Mouse (Mus musculus) ovary, postnatal 36 days (tissue): ENCODE data around the gene Gm2001.
A peak's percentile ranks its signal among the peaks of the same experiment; 100 is the strongest.
"Not testable (repeated sequence)": the region's sequence is repeated elsewhere in the genome, so short reads cannot be mapped to it uniquely, and the experiment has no call there.

ENCODE experiments used
- DNase-seq: peaks from one replicate; pipeline ENCODE4 v3.0.0; 2022; ENCODE audit warnings: low spot score, mixed read lengths

Gene Gm2001

GRCm38 (mm10) chr12:87842239-87842638, at the start of gene Gm2001:
Gm2001 (minus strand) TSS chr12:87842339.
- DNase-seq = not testable (repeated sequence)

DNA sequence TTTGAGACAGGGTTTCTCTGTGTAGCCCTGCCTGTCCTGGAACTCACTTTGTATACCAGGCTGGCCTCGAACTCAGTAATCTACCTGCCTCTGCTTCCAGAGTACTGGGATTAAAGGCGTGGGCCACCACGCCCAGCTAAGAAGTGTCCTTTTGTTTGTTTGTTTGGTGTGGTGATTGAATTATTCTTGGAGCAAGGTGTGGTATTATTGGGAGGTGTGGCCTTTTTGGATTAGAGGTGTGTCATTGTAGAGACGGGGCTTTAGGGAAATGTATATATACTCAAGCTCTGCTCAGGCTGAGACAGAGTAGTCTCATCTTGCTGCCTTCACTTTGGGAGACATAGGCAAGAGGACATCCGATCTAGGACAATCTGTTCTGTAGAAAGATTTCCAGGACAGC, 31.6 kb upstream of the Gm2001 start, which contains the start of gene Gm2016:
Gene Gm2016 (plus strand): TSS at position 301 of the 400 bp plus-strand sequence.
- not testable (repeated sequence) for DNase-seq

GRCm38 (mm10) chr12:87864048-87864447, 21.9 kb upstream of the Gm2001 start:
- not testable (repeated sequence) for DNase-seq

DNA sequence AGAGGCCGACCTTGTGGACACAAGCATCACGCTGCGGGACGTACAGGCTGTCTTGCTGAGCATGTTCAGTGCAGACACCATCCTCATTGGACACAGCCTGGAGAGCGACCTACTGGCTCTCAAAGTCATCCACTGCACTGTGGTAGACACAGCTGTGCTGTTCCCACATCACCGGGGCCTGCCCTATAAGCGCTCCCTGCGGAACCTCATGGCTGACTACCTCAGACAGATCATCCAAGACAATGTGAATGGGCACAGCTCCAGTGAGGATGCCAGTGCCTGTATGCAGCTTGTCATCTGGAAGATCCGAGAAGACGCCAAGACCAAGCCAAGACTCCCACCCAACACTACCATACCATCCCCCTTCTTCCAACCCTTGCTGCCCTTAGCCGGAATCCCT, 21.5 kb upstream of the Gm2001 start:
- DNase-seq = not testable (repeated sequence)

DNA sequence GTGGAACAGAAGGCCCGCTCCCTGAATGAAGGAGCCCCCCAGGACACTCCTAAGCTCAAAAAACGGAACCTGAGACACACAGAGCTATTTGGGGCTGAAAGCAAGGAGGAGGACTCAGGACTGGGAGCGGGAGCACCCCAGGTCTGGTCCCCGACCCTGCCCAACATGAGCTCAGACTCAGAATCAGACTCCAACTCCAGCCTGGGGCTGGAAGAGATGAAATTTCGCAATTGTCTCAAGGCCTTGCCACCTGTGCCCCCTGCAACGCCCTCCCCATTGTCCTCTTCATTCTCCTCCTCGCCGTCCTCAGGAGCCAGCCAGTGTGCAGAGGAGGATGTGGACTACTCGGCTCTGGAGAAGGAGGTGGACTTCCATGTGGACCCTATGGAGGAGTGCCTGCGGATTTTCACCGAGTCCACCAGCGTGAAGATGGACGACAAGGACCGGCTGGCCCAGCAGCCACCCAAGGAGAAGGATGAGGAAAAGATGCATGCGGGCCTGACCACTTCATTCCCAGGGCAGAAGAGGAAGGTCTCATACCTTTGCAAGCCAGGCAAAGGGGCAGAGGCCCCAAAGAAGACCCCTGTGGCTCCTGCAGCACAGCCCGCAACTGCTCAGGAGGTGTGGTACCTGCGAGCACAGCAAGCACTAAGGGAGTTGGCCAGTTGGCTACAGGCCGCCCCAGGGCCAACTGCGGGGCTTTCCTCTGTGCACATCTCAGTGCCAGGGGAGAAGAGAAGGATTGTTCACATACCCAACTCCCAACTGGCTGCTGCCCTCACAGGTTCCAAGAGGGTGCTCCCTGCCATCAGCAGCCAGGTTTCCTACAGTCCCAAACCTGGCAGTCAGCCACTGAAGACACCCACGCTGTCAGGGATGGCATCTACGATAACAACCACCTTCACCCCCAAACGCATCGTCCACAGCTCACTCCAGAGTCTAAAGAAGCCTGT, 19.9 kb upstream of the Gm2001 start:
- DNase-seq = peak; percentile 5

DNA sequence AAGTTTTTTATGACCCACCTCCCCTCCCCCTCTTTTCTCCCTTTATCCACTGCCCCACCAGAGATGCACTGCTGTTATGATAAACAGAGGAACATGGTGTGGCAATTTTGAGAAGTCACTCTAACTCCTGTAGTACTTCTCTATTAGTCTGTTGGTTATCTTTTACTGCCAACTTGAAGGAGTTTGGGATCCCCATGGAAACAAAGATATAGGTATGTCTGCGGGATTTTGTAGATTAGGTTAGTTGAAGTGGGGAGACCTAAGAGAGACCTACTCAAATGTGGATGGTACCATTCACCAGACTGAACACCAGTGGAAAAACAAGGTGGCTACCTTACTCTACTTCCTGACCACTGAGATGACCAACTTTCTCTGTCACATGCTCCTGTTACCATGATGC, 13.9 kb upstream of the Gm2001 start:
- not testable (repeated sequence) for DNase-seq

GRCm38 (mm10) chr12:87850657-87851056, 8.5 kb upstream of the Gm2001 start:
- not testable (repeated sequence) for DNase-seq

- not testable (repeated sequence) for DNase-seq
Measured at GRCm38 (mm10) chr12:87816277-87816676, 25.9 kb downstream of the Gm2001 start, which contains the start of gene BB287469. BB287469 (plus strand) TSS chr12:87816577.

- not testable (repeated sequence) for DNase-seq
Measured at GRCm38 (mm10) chr12:87797971-87798370, 44.2 kb downstream of the Gm2001 start.

DNA sequence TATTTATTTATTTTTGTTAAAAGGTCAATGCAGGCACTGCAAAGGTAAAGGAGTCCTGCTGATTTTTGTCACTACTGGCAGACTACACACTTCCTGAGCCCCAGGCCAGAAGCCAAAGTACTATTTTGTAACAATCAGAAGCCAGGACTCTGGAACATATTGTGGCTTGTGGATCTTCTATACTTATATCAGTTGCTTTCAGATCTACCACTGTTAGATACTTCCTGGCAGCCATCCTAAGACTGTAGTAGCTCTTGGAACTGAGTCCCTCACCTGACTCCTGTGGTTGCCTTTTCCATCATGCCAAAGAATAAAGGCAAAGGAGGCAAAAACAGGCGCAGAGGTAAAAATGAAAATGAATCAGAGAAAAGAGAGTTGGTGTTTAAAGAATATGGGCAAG, 46.9 kb downstream of the Gm2001 start, which contains the start of gene Gm21936:
Gene Gm21936 (plus strand): TSS at position 301 of the 400 bp plus-strand sequence.
- not testable (repeated sequence) for DNase-seq
